Mouse (Mus musculus) urinary bladder, postnatal 14 days (tissue): ENCODE data around the gene Avpi1.

Experiments
- DNase-seq: peaks from one replicate; pipeline ENCODE4 v3.0.0; 2021; ENCODE audit warnings: low spot score

Gene Avpi1

DNA sequence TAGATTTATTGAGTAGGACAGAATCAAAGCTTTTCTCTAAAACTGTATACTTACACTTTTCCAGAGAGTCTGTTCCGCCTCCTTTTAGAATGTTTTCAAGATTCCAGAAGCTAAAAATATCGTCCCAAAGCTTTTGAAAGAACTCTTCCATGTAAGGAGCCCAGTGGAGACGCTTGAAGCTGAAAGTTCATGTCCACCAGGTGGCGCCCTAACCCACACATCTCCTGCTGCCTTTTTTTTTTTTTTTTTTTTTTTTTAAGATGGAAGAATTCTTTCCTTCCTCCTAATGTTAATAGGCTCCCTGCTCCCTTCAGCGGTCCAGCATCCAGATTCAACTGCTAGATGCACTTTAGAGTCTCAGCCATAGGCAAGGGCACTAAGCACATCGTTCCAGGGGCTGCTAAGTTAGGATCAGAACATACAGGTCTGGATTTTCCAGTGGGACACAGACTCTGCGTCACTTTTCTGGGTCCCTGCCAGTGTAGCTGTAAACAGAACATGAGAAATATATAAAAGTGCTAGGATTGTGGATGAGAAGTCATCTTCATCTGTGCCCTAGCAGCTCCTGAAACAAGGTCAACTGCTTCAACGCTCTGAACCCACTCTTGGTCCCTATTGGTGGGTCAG lies 15.8 kb upstream of the Avpi1 start:
- peak; percentile 91 for DNase-seq

GRCm38 (mm10) chr19:42144067-42144466 lies 15.2 kb upstream of the Avpi1 start:
- DNase-seq = no peak

- no peak for DNase-seq
Measured at GRCm38 (mm10) chr19:42142757-42143156, 13.9 kb upstream of the Avpi1 start.

- DNase-seq = no peak
Measured at GRCm38 (mm10) chr19:42141998-42142397, 13.1 kb upstream of the Avpi1 start.

- no peak for DNase-seq
Measured at GRCm38 (mm10) chr19:42139724-42140517, 11.1 kb upstream of the Avpi1 start.

- DNase-seq = no peak
Measured at GRCm38 (mm10) chr19:42138517-42139285, 9.8 kb upstream of the Avpi1 start.

DNA sequence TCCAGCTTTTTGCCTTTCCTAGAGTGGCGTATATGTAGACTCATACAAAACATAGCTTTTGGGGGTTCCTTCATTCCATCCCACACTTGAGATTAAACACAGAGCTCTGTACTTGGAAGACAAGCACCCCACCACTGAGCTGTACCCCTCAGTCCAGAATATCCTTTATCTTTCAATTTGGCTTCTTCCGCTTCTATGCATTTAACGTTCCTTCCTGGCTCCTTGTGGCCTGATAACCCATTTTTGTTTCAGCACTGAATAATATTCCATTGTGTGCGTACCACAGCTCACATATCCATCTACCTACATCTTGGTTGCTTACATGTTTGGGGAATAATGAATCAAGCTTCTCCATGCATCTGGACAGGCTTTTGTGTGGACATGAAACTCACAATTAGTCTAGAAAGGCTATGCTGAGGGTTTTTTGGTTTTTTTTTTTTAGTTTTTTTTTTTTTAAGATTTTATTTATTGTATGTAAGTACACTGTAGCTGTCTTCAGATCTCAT lies 8.4 kb upstream of the Avpi1 start:
- no peak for DNase-seq

DNA sequence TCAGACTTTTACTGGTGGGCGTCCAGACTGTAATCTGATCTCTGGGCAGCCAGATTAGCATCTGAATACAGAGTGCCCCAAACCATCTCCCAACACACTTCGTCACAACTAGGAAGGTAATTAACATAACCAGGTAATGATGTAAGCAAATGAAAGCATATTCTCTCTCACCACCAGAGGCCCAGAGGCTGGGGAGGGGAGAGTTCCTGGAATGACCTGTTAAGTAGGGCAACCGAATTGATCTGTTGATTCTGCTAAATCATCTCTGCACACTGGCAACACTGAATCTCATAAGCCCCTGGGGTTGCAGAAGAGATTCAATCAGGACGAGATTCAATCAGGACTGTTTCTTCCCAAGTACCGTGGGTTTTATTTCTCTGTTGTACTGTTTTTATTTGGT lies 7.3 kb upstream of the Avpi1 start:
- no peak for DNase-seq

GRCm38 (mm10) chr19:42135070-42135469 lies 6.2 kb upstream of the Avpi1 start:
- DNase-seq = no peak

GRCm38 (mm10) chr19:42131101-42131500 lies 2.2 kb upstream of the Avpi1 start:
- DNase-seq = peak; percentile 26

DNA sequence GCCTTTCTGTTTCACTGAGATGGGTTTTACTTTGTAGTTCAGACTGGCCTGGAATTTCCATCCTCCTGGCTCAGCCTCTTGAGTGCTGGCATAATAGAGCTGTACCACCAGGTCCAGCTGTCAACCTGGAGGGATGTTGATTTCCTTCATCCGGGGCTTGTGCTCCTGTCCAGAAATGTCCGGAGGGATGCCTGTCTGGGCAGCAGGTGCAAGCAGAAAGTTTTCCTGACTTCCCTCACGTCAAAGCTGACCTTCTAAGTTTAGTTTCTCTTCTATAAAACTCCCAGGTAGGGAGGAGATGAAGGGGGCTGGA lies 1.4 kb upstream of the Avpi1 start:
- no peak for DNase-seq

GRCm38 (mm10) chr19:42129509-42130293 lies 842 bp upstream of the Avpi1 start:
- no peak for DNase-seq

- DNase-seq = peak; percentile 31
Measured at GRCm38 (mm10) chr19:42128052-42128740, 663 bp downstream of the Avpi1 start.

- DNase-seq = no peak
Measured at GRCm38 (mm10) chr19:42127024-42127423, 1.8 kb downstream of the Avpi1 start.

DNA sequence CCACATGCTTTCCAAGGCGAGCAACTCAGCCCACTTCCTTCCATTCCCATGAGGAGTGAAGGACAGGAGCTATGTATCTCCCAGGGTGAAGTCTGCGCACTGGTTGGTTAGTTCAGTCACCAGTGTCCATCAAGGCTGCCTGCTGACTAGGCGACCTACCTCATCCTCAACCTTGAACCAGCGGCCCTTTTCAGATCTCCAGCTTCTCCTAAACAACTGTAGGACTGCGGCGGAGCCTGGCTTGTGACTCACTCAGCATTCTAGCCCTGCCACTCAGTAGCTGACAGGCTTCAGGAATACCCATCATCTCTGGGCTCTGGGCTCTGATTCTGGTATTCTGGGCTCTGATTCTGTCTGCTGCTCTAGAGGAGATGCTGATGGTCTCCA lies 2.6 kb downstream of the Avpi1 start:
- DNase-seq = no peak

- no peak for DNase-seq
Measured at GRCm38 (mm10) chr19:42125501-42126218, 3.2 kb downstream of the Avpi1 start.

- DNase-seq = no peak
Measured at GRCm38 (mm10) chr19:42124684-42125083, 4.2 kb downstream of the Avpi1 start.

DNA sequence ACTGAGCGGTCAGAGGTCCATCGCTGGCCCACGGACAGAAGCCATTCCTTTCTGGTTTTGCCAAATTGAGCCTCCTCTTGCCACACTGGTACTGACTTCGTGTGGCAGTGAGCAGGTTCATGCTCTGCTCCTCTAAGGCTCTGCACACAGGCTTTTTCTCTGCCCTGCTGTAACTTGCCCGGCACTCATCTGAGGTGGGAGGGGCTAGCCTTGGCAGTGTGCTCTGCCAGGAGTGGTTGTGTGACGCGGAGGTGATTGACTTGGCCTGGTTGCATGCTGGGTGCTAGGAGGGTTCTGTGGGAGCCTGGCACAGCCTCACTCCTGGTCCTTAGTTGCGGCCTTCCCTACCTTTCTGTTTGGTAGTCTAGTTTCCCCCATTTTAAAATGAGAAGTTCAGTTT lies 8.4 kb downstream of the Avpi1 start:
- DNase-seq = no peak

- no peak for DNase-seq
Measured at GRCm38 (mm10) chr19:42118596-42118995, 10.3 kb downstream of the Avpi1 start.

GRCm38 (mm10) chr19:42118142-42118541 lies 10.7 kb downstream of the Avpi1 start:
- DNase-seq = no peak

DNA sequence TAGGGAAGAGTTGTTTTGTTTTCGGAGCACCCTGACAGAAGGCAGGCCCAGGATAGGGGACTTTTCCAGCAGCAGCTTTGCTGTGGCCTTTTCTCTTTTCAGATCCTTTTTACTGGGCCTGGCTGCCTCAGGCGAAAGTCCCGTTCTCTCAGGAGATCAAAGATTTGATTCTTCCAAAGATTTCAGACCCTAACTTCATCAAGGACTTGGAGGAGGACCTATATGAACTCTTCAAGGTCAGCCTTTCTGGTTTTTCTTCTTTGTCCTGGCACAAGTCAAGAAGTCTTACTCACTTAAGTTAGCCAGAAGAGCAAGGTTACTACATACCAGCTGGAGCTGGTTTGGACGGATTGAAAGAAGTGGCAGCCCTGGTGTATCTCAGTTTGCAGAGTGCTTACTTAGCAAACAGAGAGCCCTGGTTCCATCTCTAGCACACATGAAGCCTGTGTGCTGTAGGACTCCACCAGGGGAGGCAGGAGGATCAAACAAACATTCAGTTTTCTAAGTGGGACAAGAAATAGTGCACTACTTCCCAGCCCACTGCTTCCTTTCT lies 13.0 kb downstream of the Avpi1 start:
- DNase-seq = no peak
